Mouse (Mus musculus): ENCODE measurements around the gene Rnf4. TPM values are rescaled to one million over a fixed set of nuclear protein-coding genes. Genes with fewer than 3 reads are reported as not detected.

Rnf4 gene
- polyA plus RNA-seq, 1 experiment from 2014 or later, result 187 TPM

GRCm38 (mm10) chr5:34326875-34327576, 9.1 kb upstream of the Rnf4 start:
- WGBS, result 8% methylated on average over 30 of the region's 31 CpGs
- Histone ChIP-seq H3K9ac (ENCODE audit: low read length) (peak overlapping the region; percentile 55), H3K27ac (replicated peaks; ENCODE audit: low read depth, low read length) (no peak overlapping the region), H3K27me3 (ENCODE audit: control insufficient read depth, insufficient read depth, low read length) (no peaks in the 10 kb centered on the region), H3K4me3 (ENCODE audit: low read depth, low read length) (peak overlapping the region; percentile 22), H3K4me2 (ENCODE audit: low read depth, severe bottlenecking) (peak overlapping the region; percentile 45), H3K4me1 (ENCODE audit: control insufficient read depth, insufficient read depth, low read length) (peaks cover 5% of the 10 kb centered on the region; the same call in 1 of the 2 replicates), H3K36me3 (ENCODE audit: control insufficient read depth, insufficient read depth, low read length) (no peaks in the 10 kb centered on the region), H3K9me3 (ENCODE audit: control insufficient read depth, low read length) (no peaks in the 10 kb centered on the region)
- DNase-seq (ENCODE audit: low spot score) (peak; percentile 67), ATAC-seq (ENCODE audit: insufficient number of reproducible peaks, low FRiP score, low TSS enrichment, low read depth) (no peak)

- WGBS, result 80% methylated on average over 2 of the region's 2 CpGs
- Histone ChIP-seq H3K27ac (replicated peaks; ENCODE audit: low read depth, low read length) (no peak overlapping the region), H3K4me1 (ENCODE audit: control insufficient read depth, insufficient read depth, low read length) (peaks cover 5% of the 10 kb centered on the region; the same call in 1 of the 2 replicates), H3K36me3 (ENCODE audit: control insufficient read depth, insufficient read depth, low read length) (no peaks in the 10 kb centered on the region), H3K4me2 (ENCODE audit: low read depth, severe bottlenecking) (no peak overlapping the region), H3K9ac (ENCODE audit: low read length) (no peak overlapping the region), H3K4me3 (ENCODE audit: low read depth, low read length) (no peak overlapping the region), H3K27me3 (ENCODE audit: control insufficient read depth, insufficient read depth, low read length) (no peaks in the 10 kb centered on the region), H3K9me3 (ENCODE audit: control insufficient read depth, low read length) (no peaks in the 10 kb centered on the region)
- DNase-seq (ENCODE audit: low spot score) (no peak), ATAC-seq (ENCODE audit: insufficient number of reproducible peaks, low FRiP score, low TSS enrichment, low read depth) (no peak)
Observed at GRCm38 (mm10) chr5:34330136-34330535, 6.0 kb upstream of the Rnf4 start.

- H3K4me2 ChIP-seq (ENCODE audit: low read depth, severe bottlenecking), result no peak overlapping the region
- H3K9me3 ChIP-seq (ENCODE audit: control insufficient read depth, low read length), result no peaks in the 10 kb centered on the region
- H3K36me3 ChIP-seq (ENCODE audit: control insufficient read depth, insufficient read depth, low read length), result no peaks in the 10 kb centered on the region
- H3K4me3 ChIP-seq (ENCODE audit: low read depth, low read length), result no peak overlapping the region
- 90% methylated on average over 1 of the region's 1 CpGs for WGBS
- DNase-seq (ENCODE audit: low spot score) (no peak), ATAC-seq (ENCODE audit: insufficient number of reproducible peaks, low FRiP score, low TSS enrichment, low read depth) (no peak)
- H3K27ac ChIP-seq (replicated peaks; ENCODE audit: low read depth, low read length), result no peak overlapping the region
- no peaks in the 10 kb centered on the region for H3K27me3 ChIP-seq (ENCODE audit: control insufficient read depth, insufficient read depth, low read length)
- no peak overlapping the region for H3K9ac ChIP-seq (ENCODE audit: low read length)
- H3K4me1 ChIP-seq (ENCODE audit: control insufficient read depth, insufficient read depth, low read length), result 0 out of 2 replicates have a peak, but pooled peaks cover 7% of the 10 kb centered on the region
Observed at GRCm38 (mm10) chr5:34334081-34334480, 2.0 kb upstream of the Rnf4 start.

GRCm38 (mm10) chr5:34335539-34336096, 471 bp upstream of the Rnf4 start:
- 2% methylated on average over 21 of the region's 21 CpGs for WGBS
- no peaks in the 10 kb centered on the region for H3K27me3 ChIP-seq (ENCODE audit: control insufficient read depth, insufficient read depth, low read length)
- H3K4me3 ChIP-seq (ENCODE audit: low read depth, low read length), result peak overlapping the region; percentile 97
- no peak for DNase-seq (ENCODE audit: low spot score)
- peak overlapping the region; percentile 85 for H3K4me2 ChIP-seq (ENCODE audit: low read depth, severe bottlenecking)
- H3K4me1 ChIP-seq (ENCODE audit: control insufficient read depth, insufficient read depth, low read length), result 0 out of 2 replicates have a peak, but pooled peaks cover 7% of the 10 kb centered on the region
- ATAC-seq (ENCODE audit: insufficient number of reproducible peaks, low FRiP score, low TSS enrichment, low read depth), result peak; percentile 58
- H3K9ac ChIP-seq (ENCODE audit: low read length), result peak overlapping the region; percentile 88
- no peaks in the 10 kb centered on the region for H3K9me3 ChIP-seq (ENCODE audit: control insufficient read depth, low read length)
- peak overlapping the region; percentile 60 for H3K27ac ChIP-seq (replicated peaks; ENCODE audit: low read depth, low read length)
- no peaks in the 10 kb centered on the region for H3K36me3 ChIP-seq (ENCODE audit: control insufficient read depth, insufficient read depth, low read length)

GRCm38 (mm10) chr5:34336775-34337450, 824 bp downstream of the Rnf4 start:
- ATAC-seq (ENCODE audit: insufficient number of reproducible peaks, low FRiP score, low TSS enrichment, low read depth) (peak; percentile 32; the same call in 1 of the 2 replicates), DNase-seq (ENCODE audit: low spot score) (peak; percentile 79)
- Histone ChIP-seq H3K36me3 (ENCODE audit: control insufficient read depth, insufficient read depth, low read length) (no peaks in the 10 kb centered on the region), H3K4me3 (ENCODE audit: low read depth, low read length) (peak overlapping the region; percentile 97), H3K4me2 (ENCODE audit: low read depth, severe bottlenecking) (peak overlapping the region; percentile 81), H3K27ac (replicated peaks; ENCODE audit: low read depth, low read length) (peak overlapping the region; percentile 93), H3K27me3 (ENCODE audit: control insufficient read depth, insufficient read depth, low read length) (no peaks in the 10 kb centered on the region), H3K9ac (ENCODE audit: low read length) (peak overlapping the region; percentile 99), H3K4me1 (ENCODE audit: control insufficient read depth, insufficient read depth, low read length) (0 out of 2 replicates have a peak, but pooled peaks cover 7% of the 10 kb centered on the region), H3K9me3 (ENCODE audit: control insufficient read depth, low read length) (no peaks in the 10 kb centered on the region)
- WGBS, result under 1% methylated on average over 42 of the region's 42 CpGs

- H3K27ac ChIP-seq (replicated peaks; ENCODE audit: low read depth, low read length), result no peak overlapping the region
- H3K36me3 ChIP-seq (ENCODE audit: control insufficient read depth, insufficient read depth, low read length), result peaks cover 4% of the 10 kb centered on the region; the same call in 1 of the 2 replicates
- no peak overlapping the region for H3K4me3 ChIP-seq (ENCODE audit: low read depth, low read length)
- DNase-seq (ENCODE audit: low spot score), result no peak
- no peak for ATAC-seq (ENCODE audit: insufficient number of reproducible peaks, low FRiP score, low TSS enrichment, low read depth)
- H3K9ac ChIP-seq (ENCODE audit: low read length), result no peak overlapping the region
- WGBS, result 97% methylated on average over 6 of the region's 6 CpGs
- no peak overlapping the region for H3K4me2 ChIP-seq (ENCODE audit: low read depth, severe bottlenecking)
- no peaks in the 10 kb centered on the region for H3K27me3 ChIP-seq (ENCODE audit: control insufficient read depth, insufficient read depth, low read length)
- H3K9me3 ChIP-seq (ENCODE audit: control insufficient read depth, low read length), result no peaks in the 10 kb centered on the region
- H3K4me1 ChIP-seq (ENCODE audit: control insufficient read depth, insufficient read depth, low read length), result 0 out of 2 replicates have a peak, but pooled peaks cover 7% of the 10 kb centered on the region
Observed at GRCm38 (mm10) chr5:34340246-34340645, 4.2 kb downstream of the Rnf4 start.

- DNase-seq (ENCODE audit: low spot score) (no peak), ATAC-seq (ENCODE audit: insufficient number of reproducible peaks, low FRiP score, low TSS enrichment, low read depth) (no peak)
- Histone ChIP-seq H3K9me3 (ENCODE audit: control insufficient read depth, low read length) (no peaks in the 10 kb centered on the region), H3K4me3 (ENCODE audit: low read depth, low read length) (no peak overlapping the region), H3K27me3 (ENCODE audit: control insufficient read depth, insufficient read depth, low read length) (no peaks in the 10 kb centered on the region), H3K4me1 (ENCODE audit: control insufficient read depth, insufficient read depth, low read length) (no peaks in the 10 kb centered on the region), H3K9ac (ENCODE audit: low read length) (no peak overlapping the region), H3K36me3 (ENCODE audit: control insufficient read depth, insufficient read depth, low read length) (peaks cover 38% of the 10 kb centered on the region), H3K4me2 (ENCODE audit: low read depth, severe bottlenecking) (no peak overlapping the region), H3K27ac (replicated peaks; ENCODE audit: low read depth, low read length) (no peak overlapping the region)
- WGBS, result 95% methylated on average over 3 of the region's 3 CpGs
Observed at GRCm38 (mm10) chr5:34352084-34352631, 16.1 kb downstream of the Rnf4 start.

GRCm38 (mm10) chr5:34360261-34360660, 24.2 kb downstream of the Rnf4 start:
- Histone ChIP-seq H3K4me3 (ENCODE audit: low read depth, low read length) (no peak overlapping the region), H3K36me3 (ENCODE audit: control insufficient read depth, insufficient read depth, low read length) (peaks cover 2% of the 10 kb centered on the region; the same call in 1 of the 2 replicates)
- WGBS, result 93% methylated on average over 3 of the region's 3 CpGs

More at GRCm38 (mm10) chr5:34360261-34360660, 24.2 kb downstream of the Rnf4 start:
- ATAC-seq (ENCODE audit: insufficient number of reproducible peaks, low FRiP score, low TSS enrichment, low read depth) (no peak), DNase-seq (ENCODE audit: low spot score) (no peak)
- Histone ChIP-seq H3K9ac (ENCODE audit: low read length) (no peak overlapping the region), H3K27ac (replicated peaks; ENCODE audit: low read depth, low read length) (no peak overlapping the region), H3K4me1 (ENCODE audit: control insufficient read depth, insufficient read depth, low read length) (no peaks in the 10 kb centered on the region), H3K4me2 (ENCODE audit: low read depth, severe bottlenecking) (no peak overlapping the region), H3K9me3 (ENCODE audit: control insufficient read depth, low read length) (no peaks in the 10 kb centered on the region), H3K27me3 (ENCODE audit: control insufficient read depth, insufficient read depth, low read length) (no peaks in the 10 kb centered on the region)
